Mouse (Mus musculus): ENCODE data around the gene Gm5089.

DNA sequence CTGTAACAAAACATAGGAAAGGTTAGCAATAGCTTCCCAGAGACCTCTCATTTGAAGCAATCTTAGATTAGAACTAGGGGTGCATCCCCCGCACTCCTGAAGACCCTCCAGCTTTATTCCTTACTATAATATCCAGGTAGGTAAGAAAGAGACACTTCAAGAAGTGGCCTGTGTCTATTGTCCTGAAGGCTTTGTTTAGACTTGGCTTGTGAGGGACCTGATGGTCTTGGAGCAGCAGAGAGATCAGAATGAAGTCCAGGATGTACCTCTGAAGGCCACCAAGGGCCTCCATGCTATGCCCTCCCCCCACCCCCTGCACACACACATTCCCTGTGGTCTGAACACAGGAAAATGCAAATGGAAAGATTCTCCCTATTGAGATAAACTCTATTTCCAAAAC lies 8.9 kb upstream of the Gm5089 start:
- TF ChIP-seq CTCF (IDR thresholded peaks at IDR 0.05; ENCODE audit: borderline replicate concordance, insufficient read depth, low read depth, low read length) (no peak), POLR2A (IDR thresholded peaks at IDR 0.05; ENCODE audit: borderline replicate concordance, insufficient read depth, low read length) (no peak)

Measured in cerebellum, adult 2 months (tissue).